Mouse (Mus musculus): ENCODE measurements around the gene Rab24.

The Rab24 gene

DNA sequence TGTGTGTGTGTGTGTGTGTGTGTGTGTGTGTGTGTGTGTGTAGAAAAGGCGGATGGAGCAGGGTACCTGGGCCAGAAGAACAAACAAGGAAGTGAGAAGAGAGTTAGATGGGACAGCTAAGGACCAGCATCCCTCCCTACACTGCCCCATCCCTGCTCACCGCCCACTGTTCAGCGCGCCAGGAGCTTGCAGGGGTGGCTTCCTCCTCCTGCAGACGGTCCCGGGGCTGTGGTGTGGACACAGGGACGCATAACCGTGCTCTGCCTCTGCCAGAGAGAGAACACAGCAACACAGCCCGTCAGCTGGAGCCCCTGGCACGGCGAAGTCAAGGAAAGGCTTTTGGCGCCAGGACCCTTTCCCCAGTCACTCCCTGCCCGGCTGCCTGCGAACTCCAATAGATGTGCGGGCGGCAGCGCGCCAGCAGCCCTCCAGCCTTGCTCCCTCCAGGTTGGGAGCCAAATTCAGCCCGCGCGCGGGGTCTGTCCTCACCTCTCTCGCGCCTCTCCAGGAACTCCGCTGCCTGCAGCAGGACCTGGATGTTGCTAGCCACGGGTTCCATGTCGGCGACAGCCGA, 7.5 kb upstream of the Rab24 start:
- peak in 1 of 2 experiments; percentile 15 for DNase-seq (ENCODE audit: low spot score in 2 of 2)

DNA sequence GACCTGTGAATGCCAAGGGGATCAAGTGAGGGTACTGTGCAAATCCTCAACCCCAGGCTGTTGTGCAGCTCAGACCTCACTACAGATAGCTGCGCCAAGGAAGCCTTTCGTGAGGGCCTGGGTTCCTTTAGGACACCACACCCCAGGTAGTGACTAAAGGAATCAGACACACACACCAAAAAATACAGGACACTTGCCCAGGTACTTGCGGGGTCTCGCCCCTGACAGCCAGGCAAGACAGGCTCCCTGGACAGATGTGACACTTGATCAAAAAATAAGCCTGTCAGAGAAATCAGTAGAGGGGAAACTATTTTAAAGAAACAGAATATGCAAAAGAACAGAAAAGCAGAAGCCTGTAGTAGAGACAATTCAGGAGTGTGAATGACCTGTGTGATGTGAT, 6.9 kb upstream of the Rab24 start:
- no peak for DNase-seq (ENCODE audit: low spot score in 2 of 2)

DNA sequence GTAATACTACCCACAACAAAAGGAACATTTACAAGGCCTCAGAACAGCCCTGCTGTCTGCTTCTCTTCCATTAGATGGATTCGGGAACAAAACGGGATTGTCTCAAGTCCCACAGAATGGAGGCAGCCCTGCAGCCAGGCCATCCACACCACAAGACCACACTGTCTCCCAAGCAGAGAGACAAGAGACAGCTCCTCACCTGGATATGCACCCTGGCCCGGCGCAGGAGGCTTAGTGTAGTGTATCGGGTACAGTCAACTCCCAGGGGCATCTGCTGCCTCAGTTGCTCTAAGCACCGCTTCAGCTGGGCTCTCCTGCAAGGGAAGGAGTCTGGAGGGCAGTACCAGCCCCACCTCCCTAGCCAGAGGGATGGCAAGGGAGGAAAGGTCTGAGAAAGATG, 6.4 kb upstream of the Rab24 start:
- no peak for DNase-seq (ENCODE audit: low spot score in 2 of 2)

DNA sequence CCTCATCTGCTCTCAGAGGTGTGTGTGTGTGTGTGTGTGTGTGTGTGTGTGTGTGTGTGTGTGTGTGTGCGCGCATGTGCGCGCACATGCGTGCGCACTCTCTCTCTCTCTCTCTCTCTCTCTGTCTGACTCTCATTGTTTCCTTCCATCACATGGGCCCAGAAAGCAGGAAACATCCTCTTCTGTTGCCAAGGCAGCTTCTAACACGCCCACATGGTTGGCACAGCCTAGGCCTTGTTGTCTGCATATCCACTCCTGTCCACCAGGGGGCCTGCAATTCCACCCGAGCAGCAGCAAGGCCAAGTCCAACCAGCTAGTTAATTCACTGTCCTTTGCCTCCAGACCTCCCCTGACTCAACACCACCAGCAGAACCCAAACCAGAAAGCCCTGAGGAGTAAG, 5.9 kb upstream of the Rab24 start:
- peak; percentile 87 to 91 for DNase-seq (ENCODE audit: low spot score in 2 of 2)

DNA sequence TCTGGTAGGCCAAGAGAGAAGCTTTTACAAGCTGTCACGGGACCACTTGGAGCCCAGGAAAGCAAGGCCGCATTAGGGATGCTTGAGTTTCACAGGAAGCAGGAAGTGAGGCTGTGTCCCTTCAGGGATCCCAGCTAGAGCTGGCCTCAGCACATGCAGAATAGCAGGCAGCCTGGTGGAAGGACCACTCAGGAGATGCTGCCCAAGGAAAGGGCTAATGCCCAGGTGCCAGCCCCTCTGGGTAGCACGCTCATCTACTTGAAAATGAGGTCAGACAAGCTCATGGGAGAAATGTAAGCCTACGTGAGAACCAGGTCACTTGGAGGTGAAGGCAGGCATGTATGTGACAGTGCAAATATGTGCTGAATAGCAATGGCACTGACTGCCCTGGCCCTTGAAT, 5.4 kb upstream of the Rab24 start:
- DNase-seq (ENCODE audit: low spot score in 2 of 2) = no peak

DNA sequence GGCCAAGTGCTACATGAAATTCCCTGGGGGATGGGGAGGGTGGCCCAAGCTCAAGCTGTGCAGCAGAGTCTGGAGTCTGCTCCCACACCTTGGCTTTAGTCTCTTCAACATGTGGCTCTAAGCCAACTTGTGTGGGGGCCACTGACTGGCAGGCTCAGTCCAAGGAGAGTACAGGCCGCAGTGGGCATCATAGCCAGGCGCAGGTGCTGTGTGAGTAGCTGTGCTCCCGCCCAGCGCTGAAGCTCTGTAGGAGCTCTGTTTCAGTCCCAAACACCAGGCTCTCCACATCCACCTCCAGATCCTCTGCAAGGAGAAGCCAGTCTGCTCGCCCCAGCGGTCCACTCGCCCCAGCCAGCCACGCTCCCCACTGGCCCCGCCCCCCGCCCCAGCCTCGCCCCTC, 3.9 kb upstream of the Rab24 start:
- no peak for DNase-seq (ENCODE audit: low spot score in 2 of 2)

DNA sequence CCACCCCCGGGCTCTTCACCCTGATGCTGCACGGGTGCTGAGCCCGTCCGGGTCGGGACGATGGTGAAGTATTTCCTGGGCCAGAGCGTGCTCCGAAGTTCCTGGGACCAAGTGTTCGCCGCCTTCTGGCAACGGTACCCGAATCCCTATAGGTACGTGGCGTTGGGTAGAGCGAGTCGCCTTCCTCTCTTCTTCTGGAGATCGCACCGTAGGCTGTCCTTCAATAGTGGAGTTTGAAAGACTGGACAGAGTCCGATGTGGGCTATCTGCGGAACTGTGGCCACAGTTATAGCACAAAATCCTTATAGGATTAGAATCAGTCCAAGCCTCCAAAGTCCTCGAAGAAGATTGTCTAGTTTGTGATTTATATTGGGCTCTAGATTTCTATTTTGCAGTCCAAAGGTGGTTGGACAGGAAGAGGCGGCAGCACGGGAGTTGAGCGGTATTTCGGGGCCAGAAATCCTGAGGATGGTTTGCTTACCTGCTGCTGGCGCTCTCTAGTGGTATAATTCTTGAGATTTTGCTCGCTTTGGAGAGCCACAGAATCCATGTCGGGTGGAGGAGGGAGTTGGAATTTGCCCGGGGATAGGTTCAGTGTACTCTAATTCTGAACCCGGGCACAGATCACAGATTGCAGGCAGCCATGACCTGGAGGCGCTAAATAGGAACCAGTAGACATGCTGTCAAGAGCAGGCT, 532 bp upstream of the Rab24 start:
- DNase-seq (ENCODE audit: low spot score in 2 of 2) = no peak

DNA sequence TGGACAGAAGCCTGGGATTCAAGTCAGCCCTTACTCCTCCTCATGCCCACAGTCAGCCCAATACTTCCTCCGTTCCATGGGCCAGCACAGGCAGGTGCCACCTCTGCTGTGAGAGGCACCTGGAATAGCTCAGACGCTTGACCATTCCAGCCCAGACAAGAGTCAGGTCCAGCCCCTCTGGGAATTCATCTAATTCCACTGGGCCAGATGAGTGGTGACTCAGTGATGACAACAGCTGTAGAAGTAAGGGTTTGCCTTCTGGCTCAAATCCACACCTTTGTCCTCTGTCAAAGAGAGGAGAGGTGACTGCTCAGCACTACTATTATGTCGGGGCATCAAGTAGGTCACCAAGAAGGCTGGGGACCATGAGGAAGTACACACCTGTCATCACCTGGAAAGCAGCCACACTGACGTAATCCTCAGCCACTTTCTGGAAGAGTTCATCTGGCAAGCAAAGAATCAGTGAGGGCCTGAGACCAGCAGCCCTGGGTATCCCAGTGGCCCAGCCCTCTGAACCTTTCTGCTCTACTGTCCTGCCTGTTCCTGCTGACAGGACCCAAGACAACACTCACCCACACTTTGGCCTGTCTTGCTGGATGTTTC, 1.7 kb downstream of the Rab24 start, which contains the start of gene Prelid1:
Gene Prelid1, plus strand, starts transcription at position 570 of the 603 bp plus-strand sequence.
- no peak for DNase-seq (ENCODE audit: low spot score in 2 of 2)

DNA sequence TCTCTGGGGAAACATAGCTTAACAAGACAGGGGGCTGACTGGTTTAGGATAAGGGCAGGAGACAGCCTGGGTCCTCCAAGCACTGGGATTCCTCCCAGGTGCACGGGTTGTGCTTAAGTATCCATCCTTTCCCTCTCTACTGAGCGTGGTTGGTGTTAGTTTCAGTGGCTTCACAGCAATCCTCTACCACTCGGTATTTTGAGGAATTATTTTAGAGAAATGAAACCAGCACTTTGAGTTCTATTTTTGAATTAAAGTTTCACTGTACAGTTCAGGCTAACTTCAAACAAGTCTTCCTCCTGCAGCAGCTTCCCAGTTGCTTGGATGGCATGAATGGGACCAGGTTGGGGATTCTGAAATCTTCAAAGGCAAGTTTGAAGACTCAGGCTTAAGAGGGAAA, 3.4 kb downstream of the Rab24 start:
- DNase-seq (ENCODE audit: low spot score in 2 of 2) = no peak

DNA sequence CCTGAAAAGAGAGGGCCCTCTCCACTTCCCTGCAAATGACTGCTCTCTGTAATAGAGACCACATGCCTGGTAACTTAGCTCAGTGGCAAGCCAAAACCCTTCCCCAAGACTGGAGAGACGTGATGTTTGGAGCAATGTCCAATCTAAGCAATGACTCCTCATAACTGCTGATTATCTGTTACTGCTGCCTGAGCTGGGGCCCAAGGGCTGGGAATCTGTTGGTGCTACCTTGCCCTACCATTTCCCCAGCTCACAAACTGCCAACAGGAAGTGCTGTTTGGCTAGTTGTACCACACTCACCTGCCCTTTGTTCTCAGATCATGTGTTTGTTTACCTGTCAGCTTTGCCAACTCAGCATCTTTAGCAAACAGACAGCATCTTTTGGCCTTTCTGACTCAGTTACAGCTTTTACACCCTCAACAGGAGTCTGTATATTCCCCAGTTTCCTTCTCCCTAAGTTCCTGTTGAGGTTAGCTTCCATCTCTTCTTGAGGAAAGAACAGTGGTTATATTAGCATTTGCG, 6.8 kb downstream of the Rab24 start:
- no peak for DNase-seq (ENCODE audit: low spot score in 2 of 2)

DNA sequence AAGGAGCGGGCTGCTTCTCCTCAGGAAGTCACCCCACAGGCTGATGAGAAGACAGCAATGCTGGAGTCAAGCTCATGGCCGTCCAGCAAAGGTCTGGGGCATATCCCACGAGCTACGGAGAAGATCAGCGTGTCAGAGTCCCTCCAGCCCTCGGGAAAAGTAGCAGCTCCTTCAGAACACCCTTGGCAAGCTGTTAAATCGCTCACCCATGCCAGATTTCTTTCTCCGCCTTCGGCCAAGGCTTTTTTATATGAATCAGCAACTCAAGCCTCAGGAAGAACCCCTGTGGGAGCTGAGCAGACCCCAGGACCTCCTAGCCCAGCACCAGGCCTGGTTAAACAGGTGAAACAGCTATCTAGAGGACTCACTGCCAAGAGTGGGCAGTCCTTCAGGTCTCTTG, 8.7 kb downstream of the Rab24 start:
- no peak for DNase-seq (ENCODE audit: low spot score in 2 of 2)

DNA sequence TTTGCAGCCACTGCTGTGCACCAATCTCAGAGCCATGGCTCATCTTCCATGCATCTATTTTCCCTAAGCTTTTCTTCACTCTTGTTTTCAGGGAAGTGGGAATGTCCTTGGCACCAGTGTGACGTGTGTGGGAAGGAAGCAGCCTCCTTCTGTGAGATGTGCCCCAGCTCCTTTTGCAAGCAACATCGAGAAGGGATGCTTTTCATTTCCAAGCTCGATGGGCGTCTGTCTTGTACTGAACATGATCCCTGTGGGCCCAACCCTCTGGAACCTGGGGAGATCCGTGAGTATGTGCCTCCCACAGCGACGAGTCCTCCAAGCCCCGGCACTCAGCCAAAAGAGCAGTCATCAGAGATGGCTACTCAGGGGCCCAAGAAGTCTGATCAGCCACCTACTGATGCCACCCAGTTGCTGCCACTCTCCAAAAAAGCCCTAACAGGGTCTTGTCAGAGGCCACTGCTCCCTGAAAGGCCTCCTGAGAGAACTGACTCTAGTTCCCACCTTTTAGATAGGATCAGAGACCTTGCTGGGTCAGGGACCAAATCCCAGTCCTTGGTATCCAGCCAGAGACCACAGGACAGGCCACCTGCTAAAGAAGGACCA, 9.6 kb downstream of the Rab24 start:
- DNase-seq (ENCODE audit: low spot score in 2 of 2) = no peak

DNA sequence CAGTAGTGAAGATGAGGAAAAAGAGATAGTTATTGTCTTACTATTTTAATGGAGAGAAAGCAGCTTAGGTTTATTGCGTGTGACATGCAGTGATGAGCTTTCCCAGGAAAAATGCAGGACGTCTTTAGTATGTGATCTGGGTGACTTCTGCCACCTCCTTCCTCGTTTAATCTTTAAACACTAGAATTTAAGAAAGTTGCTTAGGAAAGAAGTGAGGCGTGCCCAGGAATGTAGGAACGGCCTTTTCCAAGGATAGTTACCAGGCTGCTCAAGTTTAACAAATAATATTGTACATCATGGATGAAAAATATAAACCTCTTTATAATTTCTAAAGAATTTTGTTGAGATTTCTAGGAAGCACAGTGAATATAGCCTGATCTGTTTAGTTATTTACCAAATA, 20.8 kb downstream of the Rab24 start:
- no peak for DNase-seq (ENCODE audit: low spot score in 2 of 2)

DNA sequence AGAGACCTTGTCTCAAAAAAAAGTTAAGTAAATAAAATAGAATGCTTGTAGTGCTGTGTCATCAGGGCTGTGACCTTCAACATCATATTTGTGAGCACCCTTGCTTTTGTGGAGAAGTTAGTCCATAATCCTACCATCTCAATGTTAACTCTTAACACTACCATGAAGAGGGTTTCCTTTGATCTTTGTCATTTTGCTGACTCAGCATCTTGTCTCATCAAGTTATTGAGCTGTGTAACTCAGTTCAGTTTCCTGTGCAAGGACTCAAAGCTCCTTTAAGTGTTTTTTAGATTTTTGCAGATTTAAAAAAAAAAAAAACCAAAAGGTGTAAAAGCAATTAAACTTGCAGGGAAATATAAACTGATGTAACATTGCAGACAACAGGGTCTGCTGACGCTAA, 25.0 kb downstream of the Rab24 start:
- DNase-seq (ENCODE audit: low spot score in 2 of 2) = no peak

DNA sequence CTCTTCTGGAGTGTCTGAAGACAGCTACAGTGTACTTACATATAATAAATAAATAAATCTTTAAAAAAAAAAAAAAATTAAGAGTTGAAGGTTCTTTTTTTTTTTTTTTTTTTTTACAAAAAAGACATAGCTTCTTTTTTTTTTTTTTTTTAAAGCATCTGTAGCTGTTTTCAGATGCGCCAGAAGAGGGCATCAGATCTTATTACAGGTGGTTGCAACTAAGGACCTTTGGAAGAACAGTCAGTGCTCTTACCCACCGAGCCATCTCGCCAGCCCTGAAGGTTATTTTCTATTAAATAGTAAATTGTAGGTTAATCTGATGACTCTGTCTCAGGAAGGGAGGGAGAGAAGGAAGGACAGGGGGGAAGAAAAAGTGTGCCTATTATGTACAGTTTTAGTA, 32.9 kb downstream of the Rab24 start:
- no peak for DNase-seq (ENCODE audit: low spot score in 2 of 2)

DNA sequence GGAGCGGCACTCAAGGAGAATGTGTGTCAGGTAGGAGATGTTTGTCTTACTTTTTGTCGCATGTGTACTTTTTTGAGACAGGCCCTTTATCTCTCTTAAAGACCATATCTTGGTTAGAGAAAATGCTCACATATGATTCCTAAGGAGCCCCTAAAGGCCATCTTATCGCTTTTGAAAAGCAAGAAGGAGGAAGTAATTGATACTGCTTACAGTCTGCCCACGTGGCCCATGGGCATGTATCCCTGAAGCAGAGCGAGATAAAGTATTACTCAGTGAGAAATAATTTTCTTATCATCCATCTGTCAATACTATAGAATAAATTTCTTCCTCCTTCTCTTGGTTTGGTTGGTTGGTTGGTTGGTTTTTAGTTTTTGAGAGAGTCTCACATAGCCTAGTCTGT, 44.1 kb downstream of the Rab24 start:
- no peak for DNase-seq (ENCODE audit: low spot score in 2 of 2)

DNA sequence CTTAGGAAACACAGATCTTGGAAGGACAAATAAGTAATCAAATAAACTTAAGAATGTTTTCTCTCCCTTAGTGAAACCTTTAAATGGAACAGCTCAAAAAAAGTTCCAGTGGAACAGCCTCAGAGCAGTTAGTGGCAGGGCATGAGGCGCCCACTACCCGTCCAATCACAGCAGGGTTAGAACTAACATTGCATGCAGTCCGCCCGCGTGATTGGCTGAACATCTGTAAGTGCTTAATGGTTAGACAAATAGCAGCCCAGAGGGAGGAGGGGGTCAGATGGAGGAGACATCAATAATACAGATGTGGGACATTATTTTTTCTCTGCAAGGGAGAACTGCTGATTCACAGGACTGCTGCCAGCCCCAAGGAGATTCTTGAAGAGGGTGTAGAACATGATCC, 44.5 kb downstream of the Rab24 start:
- no peak for DNase-seq (ENCODE audit: low spot score in 2 of 2)
